Mouse (Mus musculus) layer of hippocampus, postnatal 36 days (tissue): ENCODE measurements at regions not wholly inside any gene's neighbourhood (a gene's known extent, or its start where the extent isn't known, plus 50 kb on each side); places are given as distances from the start of the nearest gene placed in this dataset.

ENCODE experiments used
- DNase-seq, 2 experiments: peaks; one replicate each; pipeline ENCODE4 v3.0.0; 2022

GRCm38 (mm10) chr9:26247669-26248068 lies 485.9 kb upstream of the B3gat1 start:
- no peak for DNase-seq

GRCm38 (mm10) chr9:26264867-26265725 lies 468.4 kb upstream of the B3gat1 start:
- DNase-seq = peak; percentile 51 to 64
